Mouse (Mus musculus): Measurements from ENCODE around the gene Inava. TPM values are rescaled to one million over a fixed set of nuclear protein-coding genes. Genes with fewer than 3 reads are reported as not detected.

Gene Inava
- polyA plus RNA-seq, 1 experiment from 2014 or later, result 2.3 TPM

GRCm38 (mm10) chr1:136177085-136177484 is 57.0 kb downstream of the Inava start:
- H3K4me2 ChIP-seq, result no peak overlapping the region
- 83% methylated on average over 2 of the region's 2 CpGs for WGBS
- H3K36me3 ChIP-seq (replicated peaks), result peaks cover 25% of the 10 kb centered on the region
- ATAC-seq (replicated peaks), result no peak
- no peaks in the 10 kb centered on the region for H3K27me3 ChIP-seq (replicated peaks)
- no peak overlapping the region for H3K4me3 ChIP-seq
- H3K4me1 ChIP-seq, result peaks cover 11% of the 10 kb centered on the region
- no peaks in the 10 kb centered on the region for H3K9me3 ChIP-seq
- no peak overlapping the region for H3K27ac ChIP-seq
- no peak overlapping the region for H3K9ac ChIP-seq

GRCm38 (mm10) chr1:136175183-136175582 is 58.9 kb downstream of the Inava start:
- Histone ChIP-seq H3K4me3 (no peak overlapping the region), H3K4me2 (no peak overlapping the region), H3K27ac (no peak overlapping the region), H3K36me3 (replicated peaks) (peaks cover 37% of the 10 kb centered on the region), H3K9me3 (no peaks in the 10 kb centered on the region), H3K27me3 (replicated peaks) (no peaks in the 10 kb centered on the region), H3K4me1 (peaks cover 11% of the 10 kb centered on the region), H3K9ac (no peak overlapping the region)
- no peak for ATAC-seq (replicated peaks)
- 34% methylated on average over 6 of the region's 6 CpGs for WGBS

- Histone ChIP-seq H3K4me2 (no peak overlapping the region), H3K36me3 (replicated peaks) (peaks cover 37% of the 10 kb centered on the region)
Observed at GRCm38 (mm10) chr1:136174101-136174606, 59.9 kb downstream of the Inava start.

GRCm38 (mm10) chr1:136172696-136173095 is 61.4 kb downstream of the Inava start:
- WGBS, result 78% methylated on average over 12 of the region's 12 CpGs
- no peak for ATAC-seq (replicated peaks)
- no peak overlapping the region for H3K9ac ChIP-seq

More at GRCm38 (mm10) chr1:136174101-136174606, 59.9 kb downstream of the Inava start:
- H3K4me1 ChIP-seq, result peaks cover 11% of the 10 kb centered on the region
- ATAC-seq (replicated peaks), result peak; percentile 63
- no peaks in the 10 kb centered on the region for H3K27me3 ChIP-seq (replicated peaks)
- H3K9ac ChIP-seq, result peak overlapping the region; percentile 4; the same call in 1 of the 2 replicates
- no peaks in the 10 kb centered on the region for H3K9me3 ChIP-seq
- H3K27ac ChIP-seq, result peak overlapping the region; percentile 35; the same call in 1 of the 2 replicates
- 13% methylated on average over 13 of the region's 13 CpGs for WGBS
- H3K4me3 ChIP-seq, result no peak overlapping the region

GRCm38 (mm10) chr1:136170109-136170508 is 64.0 kb downstream of the Inava start:
- WGBS, result 6% methylated on average over 5 of the region's 5 CpGs
- peak; percentile 74 for ATAC-seq (replicated peaks)
- Histone ChIP-seq H3K9me3 (no peaks in the 10 kb centered on the region), H3K4me1 (peaks cover 11% of the 10 kb centered on the region), H3K27ac (no peak overlapping the region), H3K36me3 (replicated peaks) (peaks cover 32% of the 10 kb centered on the region), H3K27me3 (replicated peaks) (no peaks in the 10 kb centered on the region), H3K9ac (no peak overlapping the region), H3K4me2 (no peak overlapping the region), H3K4me3 (no peak overlapping the region)

More at GRCm38 (mm10) chr1:136172696-136173095, 61.4 kb downstream of the Inava start:
- Histone ChIP-seq H3K9me3 (no peaks in the 10 kb centered on the region), H3K27me3 (replicated peaks) (no peaks in the 10 kb centered on the region), H3K27ac (no peak overlapping the region), H3K4me1 (peaks cover 11% of the 10 kb centered on the region), H3K36me3 (replicated peaks) (peaks cover 37% of the 10 kb centered on the region), H3K4me2 (no peak overlapping the region), H3K4me3 (no peak overlapping the region)

GRCm38 (mm10) chr1:136167657-136168056 is 66.4 kb downstream of the Inava start:
- Histone ChIP-seq H3K36me3 (replicated peaks) (peaks cover 45% of the 10 kb centered on the region), H3K27me3 (replicated peaks) (no peaks in the 10 kb centered on the region), H3K27ac (no peak overlapping the region), H3K4me2 (no peak overlapping the region), H3K9ac (no peak overlapping the region), H3K9me3 (no peaks in the 10 kb centered on the region), H3K4me3 (no peak overlapping the region), H3K4me1 (no peaks in the 10 kb centered on the region)
- WGBS, result 68% methylated on average over 8 of the region's 8 CpGs
- no peak for ATAC-seq (replicated peaks)

- Histone ChIP-seq H3K9ac (no peak overlapping the region), H3K36me3 (replicated peaks) (peaks cover 47% of the 10 kb centered on the region), H3K9me3 (no peaks in the 10 kb centered on the region), H3K4me2 (no peak overlapping the region), H3K27me3 (replicated peaks) (no peaks in the 10 kb centered on the region), H3K4me1 (no peaks in the 10 kb centered on the region), H3K27ac (no peak overlapping the region), H3K4me3 (no peak overlapping the region)
- ATAC-seq (replicated peaks), result peak; percentile 29; the same call in 1 of the 2 replicates
- 29% methylated on average over 2 of the region's 2 CpGs for whole genome bisulfite sequencing
Observed at GRCm38 (mm10) chr1:136165436-136165835, 68.6 kb downstream of the Inava start.

Other genes starting within 250 kb of the Inava start
- not detected in 2 replicates for gene Igfn1, start 227.9 kb downstream of the Inava start, polyA plus RNA-seq (2015; fragmentation: Nextera tagmentation; extraction: Ambion mirVana)
- 150 and 154 TPM in 2 replicates for gene Tmem9, start 226.1 kb downstream of the Inava start, polyA plus RNA-seq (2015; fragmentation: Nextera tagmentation; extraction: Ambion mirVana)
- gene Ascl5, start 183.5 kb downstream of the Inava start, polyA plus RNA-seq (2015; fragmentation: Nextera tagmentation; extraction: Ambion mirVana), result not detected in 2 replicates
- 0.12 and 0.17 TPM in 2 replicates for gene Cacna1s, start 181.5 kb downstream of the Inava start, polyA plus RNA-seq (2015; fragmentation: Nextera tagmentation; extraction: Ambion mirVana)
- gene Kif21b, start 102.9 kb downstream of the Inava start, polyA plus RNA-seq (2015; fragmentation: Nextera tagmentation; extraction: Ambion mirVana), result 58.9 and 62.0 TPM in 2 replicates
- not detected in 2 replicates for gene Mroh3, start 21.4 kb downstream of the Inava start, polyA plus RNA-seq (2015; fragmentation: Nextera tagmentation; extraction: Ambion mirVana)
- 0.49 and 0.62 TPM in 2 replicates for gene Gpr25, start 26.6 kb upstream of the Inava start, polyA plus RNA-seq (2015; fragmentation: Nextera tagmentation; extraction: Ambion mirVana)
- gene Camsap2, start 111.8 kb upstream of the Inava start, polyA plus RNA-seq (2015; fragmentation: Nextera tagmentation; extraction: Ambion mirVana), result 31.1 and 31.2 TPM in 2 replicates
- 15.1 and 17.2 TPM in 2 replicates for gene Ddx59, start 181.0 kb upstream of the Inava start, polyA plus RNA-seq (2015; fragmentation: Nextera tagmentation; extraction: Ambion mirVana)
- 0.53 and 0.66 TPM in 2 replicates for gene Kif14, start 232.1 kb upstream of the Inava start, polyA plus RNA-seq (2015; fragmentation: Nextera tagmentation; extraction: Ambion mirVana)

Measured in midbrain, embryonic 15.5 days (tissue).